Mouse (Mus musculus) lung, postnatal 0 days (tissue): ENCODE data around the gene Dnali1. TPM values are rescaled to one million over a fixed set of nuclear protein-coding genes. Genes with fewer than 3 reads are reported as not detected.
A peak's percentile ranks its signal among the peaks of the same experiment; 100 is the strongest.

ENCODE experiments used
- ATAC-seq: fragments of 200-750 bp; cut with Nextera tagmentation; 2 replicates; pipeline ENCODE4 v1.8.0; 2017; ENCODE audit warnings: moderate library complexity
- DNase-seq: peaks from one replicate; pipeline ENCODE4 v3.0.0-alpha.2; 2016; ENCODE audit warnings: low spot score
- H3K27ac ChIP-seq: fragments of 300-500 bp; sonication (generic); 2 replicates; pipeline ENCODE4 v1.5.1; 2014; ENCODE audit warnings: antibody characterized with exemption, mild to moderate bottlenecking, low read length, mixed read lengths
- H3K27me3 ChIP-seq: fragments of 300-500 bp; sonication (generic); replicated peaks from 2 replicates; pipeline ENCODE4 v1.6.1; 2014; ENCODE audit warnings: low read length, mixed read lengths; ENCODE audit not compliant: insufficient read depth
- H3K36me3 ChIP-seq: fragments of 300-500 bp; sonication (generic); 2 replicates; pipeline ENCODE4 v1.6.1; 2014; ENCODE audit warnings: low read length, mixed read lengths; ENCODE audit not compliant: insufficient read depth
- H3K4me1 ChIP-seq: fragments of 300-500 bp; sonication (generic); 2 replicates; pipeline ENCODE4 v1.6.1; 2014; ENCODE audit warnings: antibody characterized with exemption, low read depth, low read length, mixed read lengths; ENCODE audit not compliant: insufficient read depth
- H3K4me2 ChIP-seq: fragments of 300-500 bp; sonication (generic); replicated peaks from 2 replicates; pipeline ENCODE4 v1.6.1; 2014; ENCODE audit warnings: low read depth, mild to moderate bottlenecking, low read length, moderate library complexity, mixed read lengths
- H3K4me3 ChIP-seq: fragments of 300-500 bp; sonication (generic); 2 replicates; pipeline ENCODE4 v1.5.1; 2014; ENCODE audit warnings: low read depth, low read length
- H3K9ac ChIP-seq: fragments of 300-500 bp; sonication (generic); replicated peaks from 2 replicates; pipeline ENCODE4 v1.6.1; 2014; ENCODE audit warnings: low read depth, mild to moderate bottlenecking
- H3K9me3 ChIP-seq: fragments of 300-500 bp; sonication (generic); 2 replicates; pipeline ENCODE4 v1.6.1; 2016; ENCODE audit warnings: low read length, mixed read lengths
- CTCF ChIP-seq: IDR thresholded peaks from 2 replicates; pipeline ENCODE4 v1.5.1; 2016; ENCODE audit warnings: antibody characterized with exemption, mild to moderate bottlenecking
- EP300 ChIP-seq: IDR thresholded peaks from 2 replicates; pipeline ENCODE4 v1.6.1; 2016; ENCODE audit warnings: antibody characterized with exemption, mild to moderate bottlenecking, control low read depth
- WGBS: fragments of 180-500 bp; shearing (Covaris S2); extraction: QIAGEN DNeasy Blood & Tissue Kit; methylation state at CpG from one replicate; pipeline ENCODE4 v1.1.7; 2014; 5-methylcytosine and 5-hydroxymethylcytosine counted together
- polyA plus RNA-seq: library from polyadenylated mRNA; unstranded; fragments of >200 nt; fragmentation: Nextera tagmentation; extraction: Ambion mirVana; gene quantifications from 2 replicates; pipeline ENCODE4 v1.2.1, GENCODE M21; 2015

The Dnali1 gene
- polyA plus RNA-seq, 1 experiment from 2014 or later = 6.9 TPM

DNA sequence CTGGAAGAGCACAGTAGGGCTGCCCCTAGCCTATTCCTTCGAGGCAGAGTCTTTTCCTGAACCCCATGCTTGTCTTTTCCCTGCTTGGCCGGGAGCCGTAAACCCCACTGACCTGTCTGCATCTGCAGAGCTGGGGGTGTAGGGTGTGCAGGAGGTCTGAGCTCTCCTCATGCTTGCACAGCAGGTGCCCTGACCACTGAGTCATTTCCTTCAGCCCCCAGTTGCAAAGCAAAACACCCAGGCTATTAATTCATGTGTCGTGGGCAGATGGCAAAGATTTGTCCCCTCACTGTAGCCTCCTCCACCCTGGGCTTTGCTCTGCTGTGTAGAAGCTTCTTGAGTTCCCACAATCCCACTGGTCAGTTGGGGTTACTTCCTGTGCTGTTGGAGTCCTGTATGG lies 31.9 kb upstream of the Dnali1 start:
- H3K9me3 ChIP-seq = no peaks in the 10 kb centered on the region
- TF ChIP-seq EP300 (no peak), CTCF (no peak)
- no peak overlapping the region for H3K4me2 ChIP-seq
- ATAC-seq (no peak), DNase-seq (no peak)
- no peaks in the 10 kb centered on the region for H3K4me1 ChIP-seq
- no peak overlapping the region for H3K4me3 ChIP-seq
- peaks cover 1% of the 10 kb centered on the region; the same call in 1 of the 2 replicates for H3K36me3 ChIP-seq
- H3K9ac ChIP-seq = no peak overlapping the region
- H3K27me3 ChIP-seq = no peaks in the 10 kb centered on the region
- WGBS = 77% methylated on average over 4 of the region's 4 CpGs
- H3K27ac ChIP-seq = no peak overlapping the region

DNA sequence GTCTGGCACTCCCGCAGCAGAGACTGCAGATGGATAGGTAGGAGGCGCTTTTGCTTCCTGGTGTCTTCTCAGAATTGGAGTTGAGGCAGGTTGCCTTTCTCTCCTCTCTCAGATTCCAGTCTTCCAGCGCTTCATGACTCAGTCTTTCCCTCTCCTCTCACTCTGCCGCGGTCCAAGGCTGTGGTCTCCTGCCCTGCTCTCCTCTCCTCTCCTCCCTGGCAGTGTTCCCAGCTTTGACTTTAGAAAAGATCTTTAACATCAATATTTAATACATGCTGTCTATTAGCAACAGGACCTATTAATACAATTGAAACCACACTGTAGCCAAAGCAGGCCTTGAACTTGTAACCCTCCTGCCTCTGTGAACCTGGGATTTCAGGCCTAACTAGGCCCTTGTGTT lies 30.6 kb upstream of the Dnali1 start:
- ATAC-seq (no peak), DNase-seq (no peak)
- Histone ChIP-seq H3K4me2 (no peak overlapping the region), H3K36me3 (peaks cover 3% of the 10 kb centered on the region; the same call in 1 of the 2 replicates), H3K9me3 (no peaks in the 10 kb centered on the region), H3K27me3 (no peaks in the 10 kb centered on the region), H3K4me3 (no peak overlapping the region), H3K9ac (no peak overlapping the region), H3K4me1 (no peaks in the 10 kb centered on the region), H3K27ac (no peak overlapping the region)
- WGBS = 86% methylated on average over 5 of the region's 5 CpGs
- TF ChIP-seq EP300 = no peak
- no peak for TF ChIP-seq CTCF

DNA sequence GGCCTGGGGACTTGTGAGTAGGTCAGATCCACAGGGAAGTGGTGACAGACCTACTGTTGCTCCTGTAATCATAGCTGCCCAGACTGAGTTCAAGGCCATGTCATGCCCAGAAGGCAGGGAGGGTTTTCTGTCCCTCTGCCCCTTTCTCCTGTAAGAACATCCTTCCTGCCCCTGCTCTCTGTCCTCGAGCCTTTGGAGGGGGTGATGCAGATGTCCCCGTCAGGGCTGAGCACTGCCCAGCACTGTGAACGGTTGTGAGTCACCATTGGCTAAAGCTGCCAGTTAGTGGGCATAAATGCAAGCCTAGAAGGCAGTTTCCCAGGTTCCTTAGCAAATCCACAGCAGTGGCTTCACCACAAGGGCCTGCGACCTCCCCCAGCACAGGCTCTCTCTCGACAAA lies 27.5 kb upstream of the Dnali1 start:
- H3K4me3 ChIP-seq = no peak overlapping the region
- no peak overlapping the region for H3K27ac ChIP-seq
- no peaks in the 10 kb centered on the region for H3K27me3 ChIP-seq
- WGBS = 83% methylated on average over 5 of the region's 5 CpGs
- H3K9me3 ChIP-seq = no peaks in the 10 kb centered on the region
- TF ChIP-seq EP300 (no peak), CTCF (no peak)
- DNase-seq (no peak), ATAC-seq (no peak)
- H3K9ac ChIP-seq = no peak overlapping the region
- H3K4me1 ChIP-seq = no peaks in the 10 kb centered on the region
- H3K4me2 ChIP-seq = no peak overlapping the region
- peaks cover 3% of the 10 kb centered on the region; the same call in 1 of the 2 replicates for H3K36me3 ChIP-seq

DNA sequence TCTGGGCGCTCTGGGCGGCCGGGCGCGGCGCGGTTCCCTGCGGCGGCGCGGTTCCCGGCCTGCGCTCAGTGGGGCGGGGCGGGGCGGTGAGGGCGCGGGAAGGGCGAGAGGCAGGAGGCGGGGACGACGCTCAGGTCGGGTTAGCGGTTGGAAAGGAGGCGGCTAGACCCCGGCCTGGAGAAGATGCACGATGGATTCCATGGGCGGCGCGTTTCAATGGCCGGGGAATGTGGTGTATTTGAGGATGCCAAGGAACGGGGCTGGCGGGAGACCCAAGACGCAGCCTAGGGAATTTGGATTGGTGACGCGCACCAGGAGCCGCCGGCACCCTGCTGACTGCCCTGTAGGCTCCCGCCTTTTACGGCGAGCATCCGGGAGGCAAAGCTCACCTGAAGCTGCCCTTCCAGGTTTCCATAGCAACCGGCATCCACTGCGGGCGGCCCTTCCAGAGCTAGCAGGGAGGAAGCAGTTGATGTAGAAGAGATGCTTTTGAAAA lies 19.9 kb upstream of the Dnali1 start:
- TF ChIP-seq CTCF (no peak), EP300 (no peak)
- H3K27me3 ChIP-seq = no peaks in the 10 kb centered on the region
- H3K4me3 ChIP-seq = peak overlapping the region; percentile 84
- peak overlapping the region; percentile 97 for H3K27ac ChIP-seq
- WGBS = under 1% methylated on average over 36 of the region's 45 CpGs
- no peaks in the 10 kb centered on the region for H3K9me3 ChIP-seq
- peak overlapping the region; percentile 91 for H3K4me2 ChIP-seq
- no peaks in the 10 kb centered on the region for H3K36me3 ChIP-seq
- H3K9ac ChIP-seq = peak overlapping the region; percentile 78
- ATAC-seq (peak; percentile 96), DNase-seq (peak; percentile 83)
- peaks cover 7% of the 10 kb centered on the region for H3K4me1 ChIP-seq

DNA sequence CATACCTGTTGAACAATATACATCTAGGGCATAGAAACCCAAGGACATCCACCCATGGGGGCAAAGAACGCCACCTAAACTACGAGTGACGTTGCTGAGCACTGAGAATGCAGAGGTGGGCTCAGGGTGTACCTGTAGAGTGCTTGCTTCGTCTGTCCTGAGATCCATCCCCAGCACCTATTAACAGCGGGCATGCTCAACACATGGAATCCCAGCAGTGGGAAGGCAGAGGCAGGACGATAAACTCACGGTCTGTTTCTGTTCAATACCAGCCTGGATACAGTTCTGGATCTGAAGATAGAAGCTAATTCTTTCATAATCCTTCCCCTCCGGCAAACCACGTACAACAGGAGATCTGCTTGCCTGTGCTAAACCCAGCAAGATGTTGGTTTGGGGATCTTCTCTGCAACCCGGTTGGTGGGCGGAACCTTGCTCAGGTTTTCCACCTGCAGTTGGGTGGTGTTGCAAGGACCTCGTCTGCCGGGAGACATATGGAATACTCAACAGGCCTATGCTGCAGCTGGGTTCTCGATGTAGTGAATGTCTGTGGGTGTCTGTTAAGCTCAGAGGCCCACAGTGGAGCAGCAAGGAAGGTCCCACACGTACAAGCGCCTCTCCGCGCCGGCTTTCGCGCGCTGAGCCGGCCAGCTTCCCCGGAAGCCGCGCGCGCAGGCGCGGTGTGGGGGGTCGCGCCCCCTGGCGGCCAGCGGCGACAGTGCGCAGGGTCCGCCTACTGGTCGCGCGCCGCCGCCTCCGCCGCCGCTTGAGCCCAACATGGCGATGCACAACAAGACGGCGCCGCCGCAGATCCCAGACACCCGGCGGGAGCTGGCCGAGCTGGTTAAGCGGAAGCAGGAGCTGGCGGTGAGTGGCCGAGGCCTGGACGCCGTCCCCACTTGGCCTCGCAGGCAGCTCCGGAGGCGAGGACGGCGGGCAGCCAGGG lies 19.2 kb upstream of the Dnali1 start, which contains the start of gene Meaf6:
TSS of gene Meaf6 (plus strand) at position 732 of the 943 bp plus-strand sequence.
- Histone ChIP-seq H3K27me3 (no peaks in the 10 kb centered on the region), H3K4me2 (peak within 1 kb of the TSS; percentile 91), H3K9me3 (no peaks in the 10 kb centered on the region), H3K4me1 (peaks cover 7% of the 10 kb centered on the region), H3K9ac (peak within 1 kb of the TSS; percentile 78), H3K27ac (peak within 1 kb of the TSS; percentile 97), H3K4me3 (peak within 1 kb of the TSS; percentile 84), H3K36me3 (no peaks in the 10 kb centered on the region)
- peak; percentile 94 for ATAC-seq
- peak; percentile 92 for DNase-seq
- TF ChIP-seq CTCF (peak; percentile 82), EP300 (no peak)
- WGBS = 2% methylated on average over 49 of the region's 63 CpGs

DNA sequence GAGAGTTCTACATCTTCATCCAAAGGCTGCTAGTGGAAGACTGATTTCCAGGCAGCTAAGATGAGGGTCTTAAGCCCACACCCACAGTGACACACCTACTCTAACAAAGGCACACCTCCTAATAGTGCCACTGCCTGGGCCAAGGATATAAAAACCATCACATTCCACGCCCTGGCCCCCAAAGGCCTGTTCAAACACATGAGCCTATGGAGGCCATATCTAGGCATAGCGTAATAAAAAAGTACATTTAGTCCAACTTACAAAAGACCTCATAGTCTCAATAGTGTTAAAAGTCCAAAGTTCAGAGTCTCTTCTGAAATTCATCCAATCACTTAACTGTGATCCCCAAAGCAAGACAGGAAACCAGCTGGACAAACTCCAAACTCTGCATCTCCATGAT lies 13.2 kb upstream of the Dnali1 start:
- H3K36me3 ChIP-seq = peaks cover 10% of the 10 kb centered on the region
- H3K4me3 ChIP-seq = no peak overlapping the region
- no peaks in the 10 kb centered on the region for H3K9me3 ChIP-seq
- ATAC-seq = no peak
- H3K9ac ChIP-seq = no peak overlapping the region
- H3K27ac ChIP-seq = no peak overlapping the region
- DNase-seq = no peak
- H3K4me2 ChIP-seq = no peak overlapping the region
- 96% methylated on average over 2 of the region's 2 CpGs for WGBS
- H3K27me3 ChIP-seq = no peaks in the 10 kb centered on the region
- TF ChIP-seq EP300 (no peak), CTCF (no peak)
- no peaks in the 10 kb centered on the region for H3K4me1 ChIP-seq
